Mouse (Mus musculus): ENCODE results near the gene Stambpl1. TPM values are rescaled to one million over a fixed set of nuclear protein-coding genes. Genes with fewer than 3 reads are reported as not detected.

Stambpl1 gene
- polyA plus RNA-seq, 1 experiment: 1.1 TPM

DNA sequence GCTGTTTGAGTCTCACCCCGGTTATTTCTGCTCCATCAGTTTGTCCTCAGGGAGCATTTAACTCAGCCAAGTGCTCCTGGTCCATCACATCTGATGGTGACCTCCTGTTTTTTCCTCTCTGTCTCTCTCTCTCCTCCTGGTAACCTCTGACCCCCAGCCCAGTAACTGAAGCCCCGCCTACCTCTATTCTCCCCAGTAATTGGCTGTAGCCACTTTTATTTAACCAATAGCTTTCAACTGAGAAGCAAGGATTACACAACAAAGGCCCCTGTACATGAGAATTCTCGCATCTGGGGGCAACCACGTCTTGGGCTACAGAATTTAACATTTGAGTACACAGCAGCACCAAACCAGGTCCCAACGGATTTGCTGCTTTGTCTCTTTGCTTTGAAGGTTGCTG lies 40.3 kb downstream of the Stambpl1 start:
- H3K9me3 ChIP-seq: no peaks in the 10 kb centered on the region
- H3K36me3 ChIP-seq (replicated peaks; ENCODE audit: low read length): peaks cover 45% of the 10 kb centered on the region
- no peaks in the 10 kb centered on the region for H3K27me3 ChIP-seq (replicated peaks)
- no peak for TF ChIP-seq GATA1 (IDR thresholded peaks at IDR 0.05; ENCODE audit: borderline replicate concordance, low read length)
- TF ChIP-seq FLI1 (IDR thresholded peaks at IDR 0.05; ENCODE audit: low read length): no peak
- no peaks in the 10 kb centered on the region for H3K4me1 ChIP-seq
- no peak overlapping the region for H3K4me3 ChIP-seq (replicated peaks)

DNA sequence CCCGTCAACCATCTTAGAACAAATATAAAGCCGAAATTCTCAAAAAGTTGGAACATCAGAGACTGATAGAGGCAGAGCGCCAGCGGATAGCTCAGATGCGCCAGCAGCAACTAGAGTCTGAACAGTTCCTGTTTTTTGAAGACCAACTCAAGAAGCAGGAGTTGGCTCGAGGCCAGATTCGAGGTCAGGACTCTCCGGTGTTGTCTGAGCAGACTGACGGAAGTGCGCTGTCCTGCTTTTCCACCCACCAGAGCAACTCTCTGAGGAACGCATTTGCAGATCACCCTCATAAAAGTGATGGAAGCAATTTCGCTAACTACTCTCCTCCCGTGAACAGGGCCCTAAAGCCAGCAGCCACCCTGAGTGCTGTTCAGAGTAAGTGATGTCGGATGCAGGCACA lies 41.9 kb downstream of the Stambpl1 start:
- Histone ChIP-seq H3K4me1 (no peaks in the 10 kb centered on the region), H3K36me3 (replicated peaks; ENCODE audit: low read length) (peaks cover 52% of the 10 kb centered on the region), H3K9me3 (no peaks in the 10 kb centered on the region), H3K27me3 (replicated peaks) (no peaks in the 10 kb centered on the region), H3K4me3 (replicated peaks) (no peak overlapping the region)
- TF ChIP-seq FLI1 (IDR thresholded peaks at IDR 0.05; ENCODE audit: low read length) (no peak), GATA1 (IDR thresholded peaks at IDR 0.05; ENCODE audit: borderline replicate concordance, low read length) (no peak)

DNA sequence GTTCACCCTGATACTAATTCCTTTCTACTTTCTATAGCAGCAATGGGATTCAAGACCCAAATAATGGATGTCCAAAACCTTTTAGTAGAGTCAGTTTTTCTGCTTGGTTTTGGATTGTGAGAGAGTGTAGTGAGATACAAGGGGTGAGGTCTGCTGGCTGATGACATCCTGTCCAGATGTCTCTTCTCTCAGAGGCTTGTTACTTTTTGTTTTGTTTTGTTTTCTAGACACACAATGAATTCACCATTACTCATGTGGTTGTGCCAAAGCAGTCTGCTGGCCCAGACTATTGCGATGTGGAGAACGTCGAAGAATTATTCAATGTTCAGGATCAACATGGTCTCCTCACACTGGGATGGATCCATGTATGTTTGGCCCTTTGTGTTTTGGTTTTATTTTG lies 44.0 kb downstream of the Stambpl1 start:
- TF ChIP-seq GATA1 (IDR thresholded peaks at IDR 0.05; ENCODE audit: borderline replicate concordance, low read length) (no peak), FLI1 (IDR thresholded peaks at IDR 0.05; ENCODE audit: low read length) (no peak)
- Histone ChIP-seq H3K36me3 (replicated peaks; ENCODE audit: low read length) (peaks cover 61% of the 10 kb centered on the region), H3K9me3 (no peaks in the 10 kb centered on the region), H3K4me3 (replicated peaks) (no peak overlapping the region), H3K27me3 (replicated peaks) (no peaks in the 10 kb centered on the region), H3K4me1 (no peaks in the 10 kb centered on the region)

- peaks cover 54% of the 10 kb centered on the region for H3K36me3 ChIP-seq (replicated peaks; ENCODE audit: low read length)
- TF ChIP-seq GATA1 (IDR thresholded peaks at IDR 0.05; ENCODE audit: borderline replicate concordance, low read length): no peak
- H3K4me1 ChIP-seq: peaks cover under 1% of the 10 kb centered on the region; the same call in 1 of the 2 replicates
- no peaks in the 10 kb centered on the region for H3K9me3 ChIP-seq
- no peaks in the 10 kb centered on the region for H3K27me3 ChIP-seq (replicated peaks)
- H3K4me3 ChIP-seq (replicated peaks): no peak overlapping the region
Observed at GRCm38 (mm10) chr19:34237746-34238145, 45.7 kb downstream of the Stambpl1 start.

GRCm38 (mm10) chr19:34240273-34241039 lies 48.4 kb downstream of the Stambpl1 start:
- H3K36me3 ChIP-seq (replicated peaks; ENCODE audit: low read length): peaks cover 37% of the 10 kb centered on the region

GRCm38 (mm10) chr19:34241247-34241915 lies 49.4 kb downstream of the Stambpl1 start:
- Histone ChIP-seq H3K4me3 (replicated peaks) (no peak overlapping the region), H3K36me3 (replicated peaks; ENCODE audit: low read length) (peaks cover 33% of the 10 kb centered on the region), H3K27me3 (replicated peaks) (peaks cover 2% of the 10 kb centered on the region), H3K9me3 (no peaks in the 10 kb centered on the region), H3K4me1 (peaks cover 12% of the 10 kb centered on the region)
- TF ChIP-seq GATA1 (IDR thresholded peaks at IDR 0.05; ENCODE audit: borderline replicate concordance, low read length) (no peak), FLI1 (IDR thresholded peaks at IDR 0.05; ENCODE audit: low read length) (no peak)

More at GRCm38 (mm10) chr19:34240273-34241039, 48.4 kb downstream of the Stambpl1 start:
- Histone ChIP-seq H3K4me1 (peaks cover 12% of the 10 kb centered on the region), H3K9me3 (no peaks in the 10 kb centered on the region), H3K4me3 (replicated peaks) (no peak overlapping the region), H3K27me3 (replicated peaks) (no peaks in the 10 kb centered on the region)
- TF ChIP-seq FLI1 (IDR thresholded peaks at IDR 0.05; ENCODE audit: low read length) (no peak), GATA1 (IDR thresholded peaks at IDR 0.05; ENCODE audit: borderline replicate concordance, low read length) (no peak)

GRCm38 (mm10) chr19:34242925-34243324 lies 50.9 kb downstream of the Stambpl1 start:
- Histone ChIP-seq H3K27me3 (replicated peaks) (peaks cover 2% of the 10 kb centered on the region), H3K9me3 (no peaks in the 10 kb centered on the region), H3K36me3 (replicated peaks; ENCODE audit: low read length) (peaks cover 21% of the 10 kb centered on the region), H3K4me3 (replicated peaks) (no peak overlapping the region), H3K4me1 (peaks cover 12% of the 10 kb centered on the region)
- TF ChIP-seq FLI1 (IDR thresholded peaks at IDR 0.05; ENCODE audit: low read length): no peak
- TF ChIP-seq GATA1 (IDR thresholded peaks at IDR 0.05; ENCODE audit: borderline replicate concordance, low read length): no peak

- peaks cover 2% of the 10 kb centered on the region for H3K27me3 ChIP-seq (replicated peaks)
- TF ChIP-seq FLI1 (IDR thresholded peaks at IDR 0.05; ENCODE audit: low read length) (no peak), GATA1 (IDR thresholded peaks at IDR 0.05; ENCODE audit: borderline replicate concordance, low read length) (no peak)
Observed at GRCm38 (mm10) chr19:34244056-34244455, 52.0 kb downstream of the Stambpl1 start.

GRCm38 (mm10) chr19:34248558-34248957 lies 56.5 kb downstream of the Stambpl1 start:
- Histone ChIP-seq H3K27me3 (replicated peaks) (peaks cover 4% of the 10 kb centered on the region), H3K9me3 (no peaks in the 10 kb centered on the region), H3K36me3 (replicated peaks; ENCODE audit: low read length) (no peaks in the 10 kb centered on the region), H3K4me1 (peaks cover 26% of the 10 kb centered on the region), H3K4me3 (replicated peaks) (no peak overlapping the region)
- TF ChIP-seq FLI1 (IDR thresholded peaks at IDR 0.05; ENCODE audit: low read length): no peak
- no peak for TF ChIP-seq GATA1 (IDR thresholded peaks at IDR 0.05; ENCODE audit: borderline replicate concordance, low read length)

More at GRCm38 (mm10) chr19:34244056-34244455, 52.0 kb downstream of the Stambpl1 start:
- H3K9me3 ChIP-seq: no peaks in the 10 kb centered on the region
- peaks cover 13% of the 10 kb centered on the region for H3K36me3 ChIP-seq (replicated peaks; ENCODE audit: low read length)
- peak overlapping the region; percentile 35 for H3K4me3 ChIP-seq (replicated peaks)
- H3K4me1 ChIP-seq: peaks cover 21% of the 10 kb centered on the region

DNA sequence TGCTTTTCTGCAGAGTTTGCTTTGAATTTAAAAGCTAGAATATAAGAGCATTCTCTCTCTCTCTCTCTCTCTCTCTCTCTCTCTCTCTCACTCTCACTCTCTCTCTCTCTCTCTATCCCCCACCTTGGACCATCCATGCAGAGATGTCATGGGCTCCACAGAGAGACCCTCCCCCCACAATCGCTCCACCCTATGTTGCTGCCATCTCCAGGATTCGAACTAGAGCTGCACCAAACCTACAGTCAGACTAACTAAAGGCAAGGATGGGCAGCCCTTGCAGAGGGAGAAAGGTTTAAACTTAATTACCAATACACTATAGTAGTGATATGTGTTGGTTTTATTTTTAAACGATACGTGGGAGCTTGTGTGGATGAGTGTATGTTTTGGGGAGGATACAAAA lies 58.6 kb downstream of the Stambpl1 start:
- TF ChIP-seq FLI1 (IDR thresholded peaks at IDR 0.05; ENCODE audit: low read length): no peak
- no peak for TF ChIP-seq GATA1 (IDR thresholded peaks at IDR 0.05; ENCODE audit: borderline replicate concordance, low read length)
- peaks cover 4% of the 10 kb centered on the region for H3K27me3 ChIP-seq (replicated peaks)
- no peak overlapping the region for H3K4me3 ChIP-seq (replicated peaks)
- peaks cover 39% of the 10 kb centered on the region for H3K4me1 ChIP-seq
- H3K36me3 ChIP-seq (replicated peaks; ENCODE audit: low read length): no peaks in the 10 kb centered on the region
- H3K9me3 ChIP-seq: no peaks in the 10 kb centered on the region
